Mouse (Mus musculus) urinary bladder, postnatal 36 days (tissue): ENCODE data around the gene Nkx2-1.
A peak's percentile ranks its signal among the peaks of the same experiment; 100 is the strongest.
"Not testable (repeated sequence)": the region's sequence is repeated elsewhere in the genome, so short reads cannot be mapped to it uniquely, and the experiment has no call there.

Source experiments
- DNase-seq, 2 experiments: peaks; one replicate each; pipeline ENCODE4 v3.0.0; 2022; ENCODE audit warnings: low spot score in 2 of 2, mixed read lengths in 1 of 2

The Nkx2-1 gene

GRCm38 (mm10) chr12:56536884-56537265 is at the start of gene Nkx2-1:
Nkx2-1 (minus strand) TSS chr12:56536908.
- no peak for DNase-seq

GRCm38 (mm10) chr12:56541068-56541467 is 4.4 kb upstream of the Nkx2-1 start:
- peak; percentile 52 to 80 for DNase-seq

GRCm38 (mm10) chr12:56540591-56540990 is 3.9 kb upstream of the Nkx2-1 start:
- no peak for DNase-seq

- DNase-seq = no peak
Observed at GRCm38 (mm10) chr12:56538601-56539000, 1.9 kb upstream of the Nkx2-1 start.

GRCm38 (mm10) chr12:56537931-56538330 is 1.2 kb upstream of the Nkx2-1 start:
- no peak for DNase-seq

- no peak for DNase-seq
Observed at GRCm38 (mm10) chr12:56537342-56537741, 634 bp upstream of the Nkx2-1 start.

- DNase-seq = no peak
Observed at GRCm38 (mm10) chr12:56536174-56536883, 379 bp downstream of the Nkx2-1 start.

- no peak for DNase-seq
Observed at GRCm38 (mm10) chr12:56535411-56536173, 1.1 kb downstream of the Nkx2-1 start.

- no peak for DNase-seq
Observed at GRCm38 (mm10) chr12:56534651-56535326, 1.9 kb downstream of the Nkx2-1 start.

GRCm38 (mm10) chr12:56534311-56534650 is 2.4 kb downstream of the Nkx2-1 start:
- DNase-seq = no peak

- DNase-seq = no peak
Observed at GRCm38 (mm10) chr12:56533501-56534310, 3.0 kb downstream of the Nkx2-1 start.

- DNase-seq = no peak
Observed at GRCm38 (mm10) chr12:56532986-56533495, 3.7 kb downstream of the Nkx2-1 start.

GRCm38 (mm10) chr12:56532142-56532541 is 4.6 kb downstream of the Nkx2-1 start:
- no peak for DNase-seq

- no peak for DNase-seq
Observed at GRCm38 (mm10) chr12:56531051-56531620, 5.6 kb downstream of the Nkx2-1 start.

GRCm38 (mm10) chr12:56529931-56530330 is 6.8 kb downstream of the Nkx2-1 start:
- DNase-seq = no peak

- no peak for DNase-seq
Observed at GRCm38 (mm10) chr12:56528881-56529681, 7.6 kb downstream of the Nkx2-1 start.

- DNase-seq = no peak
Observed at GRCm38 (mm10) chr12:56528034-56528570, 8.6 kb downstream of the Nkx2-1 start.

GRCm38 (mm10) chr12:56527071-56527470 is 9.6 kb downstream of the Nkx2-1 start:
- DNase-seq = no peak

GRCm38 (mm10) chr12:56525219-56525797 is 11.4 kb downstream of the Nkx2-1 start:
- not testable (repeated sequence) for DNase-seq

- no peak for DNase-seq
Observed at GRCm38 (mm10) chr12:56524201-56524600, 12.5 kb downstream of the Nkx2-1 start.
